Mouse (Mus musculus) C2C12 (cell line): Measurements from ENCODE around the gene Gm21981. TPM values are rescaled to one million over a fixed set of nuclear protein-coding genes. Genes with fewer than 3 reads are reported as not detected.

Source experiments
- H3K27me3 ChIP-seq: one replicate; pipeline ENCODE4 v1.6.1; 2011; ENCODE audit not compliant: control insufficient read depth, insufficient read depth, insufficient read length
- H3K36me3 ChIP-seq: one replicate; pipeline ENCODE4 v1.6.1; 2011; ENCODE audit not compliant: control insufficient read depth, insufficient read depth
- H3K4me3 ChIP-seq: one replicate; pipeline ENCODE4 v1.5.1; 2011; ENCODE audit warnings: mild to moderate bottlenecking, control low read depth; ENCODE audit not compliant: poor library complexity, insufficient read depth, severe bottlenecking
- H3K79me2 ChIP-seq: one replicate; pipeline ENCODE4 v1.6.1; 2011; ENCODE audit not compliant: control insufficient read depth, insufficient read depth
- H3K79me3 ChIP-seq: one replicate; pipeline ENCODE4 v1.6.1; 2011; ENCODE audit warnings: low read depth, control low read depth
- H3ac ChIP-seq: one replicate; pipeline ENCODE3; 2011; ENCODE audit warnings: low read depth; ENCODE audit not compliant: control insufficient read depth, insufficient read length
- CEBPB ChIP-seq: IDR thresholded peaks from one replicate; pipeline ENCODE4 v1.6.1; 2011; ENCODE audit warnings: low read depth, mild to moderate bottlenecking, control low read depth, moderate library complexity
- CTCF ChIP-seq: IDR thresholded peaks from one replicate; pipeline ENCODE4 v1.5.1; 2011; ENCODE audit not compliant: control insufficient read depth, insufficient read depth, insufficient read length
- FOSL1 ChIP-seq: IDR thresholded peaks from one replicate; pipeline ENCODE4 v1.8.0; 2011; ENCODE audit warnings: mild to moderate bottlenecking, low read length; ENCODE audit not compliant: poor library complexity, insufficient read depth, severe bottlenecking
- MAX ChIP-seq: IDR thresholded peaks from one replicate; pipeline ENCODE4 v1.6.1; 2011; ENCODE audit warnings: mild to moderate bottlenecking, control low read depth
- MYOD1 ChIP-seq: IDR thresholded peaks from one replicate; pipeline ENCODE4 v1.6.1; 2011; ENCODE audit warnings: low read depth; ENCODE audit not compliant: control insufficient read depth, insufficient read length
- MYOG ChIP-seq: IDR thresholded peaks from one replicate; pipeline ENCODE4 v1.6.1; 2011; ENCODE audit not compliant: control insufficient read depth, insufficient read length; ENCODE audit errors: extremely low read depth
- USF1 ChIP-seq: IDR thresholded peaks from one replicate; pipeline ENCODE4 v1.6.1; 2011; ENCODE audit warnings: low read depth, mild to moderate bottlenecking, control low read depth, moderate library complexity
- long read RNA-seq, 2 experiments: library from polyadenylated mRNA; unstranded; transcript quantifications; one replicate each; pipeline ENCODE4 v2.0.0; 2019 to 2020
- polyA plus RNA-seq: library from polyadenylated mRNA; unstranded; fragments of >200 nt; fragmentation: generic; extraction: Trizol; gene quantifications from one replicate; pipeline ENCODE4 v1.2.1, GENCODE M21; 2012; ENCODE audit warnings: missing spikeins

Gm21981 gene
- polyA plus RNA-seq: 1.3 TPM
- long read RNA-seq, experiment 1: 0 reads
- long read RNA-seq, experiment 2, partial matches to known transcripts: 1 of 1 reads
- long read RNA-seq, experiment 2, other reads (novel, unspliced or antisense): 0 of 1 reads

DNA sequence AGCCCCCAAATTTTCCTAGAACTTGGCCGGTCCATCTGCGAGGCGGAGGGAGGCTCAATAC is at the start of gene Gm21981:
Gene Gm21981 (minus strand): TSS at position 14 of the 61 bp plus-strand sequence.
- H3K27me3 ChIP-seq: no peaks in the 10 kb centered on the region
- peak within 1 kb of the TSS; percentile 75 for H3ac ChIP-seq
- no peaks in the 10 kb centered on the region for H3K79me2 ChIP-seq
- H3K79me3 ChIP-seq: no peaks in the 10 kb centered on the region
- TF ChIP-seq MYOD1 (no peak), CTCF (no peak), USF1 (no peak), MYOG (no peak), FOSL1 (no peak), CEBPB (no peak), MAX (no peak)
- H3K36me3 ChIP-seq: no peaks in the 10 kb centered on the region
- H3K4me3 ChIP-seq: peak within 1 kb of the TSS; percentile 40

DNA sequence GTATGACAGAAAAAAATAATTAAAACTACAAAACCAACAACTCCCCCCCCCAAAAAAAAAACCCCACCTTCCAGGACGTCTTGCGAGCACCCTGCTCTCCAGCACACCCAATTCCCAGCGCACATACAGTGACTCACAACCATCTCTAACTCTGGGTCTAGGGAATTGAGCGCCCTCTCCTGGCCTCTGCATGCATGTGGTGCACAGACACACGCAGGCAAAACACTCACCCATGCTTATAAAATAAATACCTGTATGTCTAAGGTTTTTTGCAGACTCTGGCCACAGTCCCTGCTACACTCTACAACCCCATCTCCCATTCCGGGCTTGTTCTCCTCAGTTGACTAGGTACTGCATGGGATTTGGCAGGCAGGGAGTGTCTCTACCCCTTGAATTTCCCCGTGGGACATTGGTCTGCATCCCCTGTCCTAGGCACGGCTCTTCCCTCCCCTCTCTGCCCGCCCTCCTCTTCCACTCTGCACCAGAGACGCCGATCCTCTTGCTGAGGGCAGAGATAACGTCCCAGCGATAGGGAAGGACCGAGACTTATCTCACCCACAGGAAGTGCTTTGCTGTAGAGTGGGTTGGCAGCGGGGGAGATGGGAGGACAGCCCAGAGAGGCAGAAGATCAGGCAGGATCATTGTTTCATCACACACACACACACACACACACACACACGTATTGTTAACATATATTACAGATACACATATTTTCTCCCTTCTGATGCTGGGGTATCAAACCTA is 48.9 kb upstream of the Gm21981 start:
- no peak overlapping the region for H3K4me3 ChIP-seq
- H3K79me3 ChIP-seq: no peaks in the 10 kb centered on the region

DNA sequence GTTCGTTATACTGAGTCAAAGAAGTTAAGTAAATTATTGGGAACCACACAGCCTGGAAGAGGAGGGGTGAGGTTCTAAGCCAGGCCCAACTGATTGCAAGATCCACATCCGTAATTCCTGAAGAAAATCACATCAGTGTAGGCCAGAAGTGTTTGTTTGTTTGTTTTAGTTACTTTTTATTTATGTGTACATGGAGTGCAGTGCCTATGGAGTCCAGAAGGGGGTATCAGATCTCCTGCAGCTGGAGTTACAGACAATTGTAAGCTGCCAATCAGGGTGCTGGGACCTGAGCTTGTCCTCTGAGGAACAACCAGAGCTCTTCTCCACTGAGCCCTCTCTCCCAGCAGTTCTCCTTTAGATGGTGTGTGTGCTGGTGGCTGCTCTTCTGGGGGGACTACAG is 45.9 kb upstream of the Gm21981 start:
- H3ac ChIP-seq: no peak overlapping the region
- no peaks in the 10 kb centered on the region for H3K79me3 ChIP-seq
- TF ChIP-seq CEBPB: no peak
- no peak for TF ChIP-seq USF1
- no peak for TF ChIP-seq CTCF
- TF ChIP-seq MYOG: no peak
- TF ChIP-seq FOSL1: no peak
- no peak for TF ChIP-seq MYOD1
- no peak for TF ChIP-seq MAX
- no peak overlapping the region for H3K4me3 ChIP-seq
- H3K36me3 ChIP-seq: no peaks in the 10 kb centered on the region
- H3K27me3 ChIP-seq: no peaks in the 10 kb centered on the region
- H3K79me2 ChIP-seq: no peaks in the 10 kb centered on the region

More for the DNA sequence above, 48.9 kb upstream of the Gm21981 start:
- TF ChIP-seq CEBPB (no peak), MAX (no peak)
- no peaks in the 10 kb centered on the region for H3K79me2 ChIP-seq
- no peak overlapping the region for H3ac ChIP-seq
- H3K36me3 ChIP-seq: no peaks in the 10 kb centered on the region
- H3K27me3 ChIP-seq: no peaks in the 10 kb centered on the region

DNA sequence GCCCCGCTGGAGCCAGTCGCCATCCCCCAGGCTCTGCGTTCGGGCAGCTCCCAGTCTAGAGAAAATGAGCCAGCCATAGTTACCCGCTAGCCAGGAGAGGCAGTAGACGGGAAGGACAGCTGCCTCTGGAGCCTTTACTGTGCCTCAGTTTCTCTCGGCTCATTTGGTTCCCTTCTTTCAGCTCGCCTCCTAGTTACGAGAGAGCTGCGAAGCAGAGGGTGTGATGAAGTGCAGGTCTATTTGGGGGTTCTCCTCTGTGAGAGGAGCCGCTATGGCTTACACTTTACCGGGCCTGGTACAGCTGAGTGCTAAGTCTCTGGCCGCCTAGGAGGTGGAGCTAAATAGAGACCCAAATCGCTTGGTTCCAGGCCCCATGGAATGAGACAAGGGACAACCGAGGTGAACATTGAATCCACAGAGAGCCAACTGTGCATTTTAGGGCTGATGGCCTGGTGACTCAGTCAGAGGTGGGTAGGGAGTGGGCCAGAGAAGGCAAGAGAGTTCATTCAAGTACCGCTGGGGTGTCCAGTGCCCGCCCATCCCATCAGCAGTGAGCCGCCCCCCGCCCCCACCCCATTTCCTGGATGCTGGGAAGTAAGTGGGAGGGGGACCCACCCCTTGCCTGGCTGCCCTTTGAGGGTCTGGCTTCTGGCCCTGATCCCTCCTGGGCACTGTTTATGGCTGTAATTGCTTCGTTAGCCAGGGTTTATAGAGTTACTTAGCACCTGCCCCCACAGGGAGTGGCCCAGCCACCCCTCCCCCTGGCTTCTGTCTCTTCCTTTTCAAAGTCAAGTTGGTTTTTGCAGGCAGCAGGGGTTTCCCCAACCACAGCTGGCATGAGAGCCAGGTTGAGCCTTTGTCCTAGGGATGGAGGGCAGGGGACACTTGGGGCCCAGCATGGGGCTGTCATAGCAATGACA is 44.9 kb upstream of the Gm21981 start:
- no peaks in the 10 kb centered on the region for H3K27me3 ChIP-seq
- TF ChIP-seq MYOG: no peak
- TF ChIP-seq MAX: no peak
- no peak for TF ChIP-seq CEBPB
- TF ChIP-seq FOSL1: no peak
- TF ChIP-seq USF1: no peak
- no peak for TF ChIP-seq CTCF
- no peak for TF ChIP-seq MYOD1

DNA sequence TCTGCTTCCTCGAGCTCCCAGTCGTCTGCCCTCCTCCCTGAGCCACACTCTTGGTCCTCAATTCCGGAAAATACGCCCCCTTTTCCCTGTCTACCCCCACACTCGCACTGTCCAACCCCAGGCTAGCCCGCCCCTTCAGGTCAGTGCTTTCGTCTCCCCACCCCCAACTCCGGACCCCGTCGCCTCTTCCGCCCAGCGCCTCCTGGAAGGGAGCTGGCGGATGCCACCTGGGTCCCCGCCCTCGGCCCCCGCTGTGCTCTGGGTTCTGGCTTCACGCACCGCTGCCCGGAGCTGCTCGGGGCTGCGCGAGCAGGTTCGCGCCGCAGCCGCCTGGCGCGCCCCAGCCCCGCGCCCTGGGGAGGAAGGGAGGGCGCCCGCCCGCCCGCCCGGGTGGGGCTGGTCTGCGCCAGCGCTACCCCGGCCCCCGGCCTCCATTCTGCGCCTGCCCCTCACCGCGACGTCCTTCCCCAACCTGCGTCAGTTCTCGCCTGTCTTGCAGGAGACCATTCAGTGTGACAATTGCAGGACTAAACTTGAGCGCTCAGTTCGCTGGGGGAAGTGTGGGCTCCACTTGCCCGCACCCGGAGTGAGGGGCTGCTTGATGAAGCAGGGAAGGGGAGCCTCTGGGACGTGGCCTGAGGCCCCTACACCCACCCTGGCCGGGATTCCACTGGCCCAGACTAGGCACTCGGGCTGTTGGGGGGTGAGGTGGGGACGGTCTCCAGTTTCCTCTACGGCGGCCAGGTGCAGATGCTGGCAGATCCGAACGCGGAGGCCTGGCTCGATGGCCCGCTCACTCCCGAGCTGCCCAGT is 44.0 kb upstream of the Gm21981 start:
- Histone ChIP-seq H3K36me3 (no peaks in the 10 kb centered on the region), H3K4me3 (peak overlapping the region; percentile 46), H3K27me3 (peaks cover 3% of the 10 kb centered on the region), H3ac (peak overlapping the region; percentile 67), H3K79me2 (no peaks in the 10 kb centered on the region), H3K79me3 (no peaks in the 10 kb centered on the region)
- TF ChIP-seq MAX (no peak), CTCF (no peak)

More for the DNA sequence above, 44.9 kb upstream of the Gm21981 start:
- Histone ChIP-seq H3K4me3 (no peak overlapping the region), H3K79me3 (no peaks in the 10 kb centered on the region), H3ac (no peak overlapping the region), H3K79me2 (no peaks in the 10 kb centered on the region), H3K36me3 (no peaks in the 10 kb centered on the region)
